Mouse (Mus musculus) kidney, postnatal 25 days (tissue): Measurements from ENCODE around the gene Alpl.

Experiments
- DNase-seq, 2 experiments: peaks; one replicate each; pipeline ENCODE4 v3.0.0; 2021; ENCODE audit warnings: mixed read lengths in 2 of 2

Gene Alpl

DNA sequence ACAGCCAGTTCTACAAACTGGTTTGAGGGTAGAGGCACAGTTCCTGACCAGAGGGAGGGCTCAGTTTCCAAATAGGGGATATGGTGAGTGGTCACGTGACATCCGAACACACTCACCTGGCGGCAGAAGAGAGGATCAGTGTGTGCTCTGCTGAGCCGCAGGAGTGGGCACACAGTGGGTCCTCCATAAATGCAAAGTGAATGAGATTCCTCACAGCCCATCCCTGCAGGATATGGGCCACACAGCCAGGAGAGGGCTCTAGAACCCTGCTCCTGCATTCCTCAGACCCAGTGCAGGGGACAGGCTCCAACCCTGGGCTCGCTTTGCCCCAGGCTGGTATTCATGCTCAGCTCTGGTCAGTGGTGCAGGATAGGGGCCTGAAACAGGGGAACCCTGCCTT lies 62.7 kb downstream of the Alpl start:
- no peak for DNase-seq

DNA sequence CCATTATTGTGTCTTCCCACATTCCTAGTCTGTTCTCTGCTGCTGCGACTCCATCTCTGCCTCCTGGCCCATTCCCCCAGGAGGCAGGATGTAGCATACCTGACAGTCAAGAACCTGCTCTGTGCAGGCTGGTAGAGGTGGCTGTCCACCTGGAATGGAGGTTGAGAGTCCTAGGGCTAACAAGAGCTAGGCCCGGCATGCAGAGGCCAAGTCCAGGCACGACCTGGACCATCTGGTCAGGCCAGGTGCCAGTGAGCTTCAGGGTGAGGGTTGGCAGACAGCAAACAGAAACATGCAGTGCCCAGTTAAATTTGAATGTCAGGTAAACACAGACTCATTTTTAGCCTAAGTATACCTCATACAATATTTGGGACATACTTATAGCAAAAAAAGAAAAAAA lies 63.2 kb downstream of the Alpl start:
- DNase-seq = no peak

- DNase-seq = no peak
Observed at GRCm38 (mm10) chr4:137732361-137732760, 63.8 kb downstream of the Alpl start.

DNA sequence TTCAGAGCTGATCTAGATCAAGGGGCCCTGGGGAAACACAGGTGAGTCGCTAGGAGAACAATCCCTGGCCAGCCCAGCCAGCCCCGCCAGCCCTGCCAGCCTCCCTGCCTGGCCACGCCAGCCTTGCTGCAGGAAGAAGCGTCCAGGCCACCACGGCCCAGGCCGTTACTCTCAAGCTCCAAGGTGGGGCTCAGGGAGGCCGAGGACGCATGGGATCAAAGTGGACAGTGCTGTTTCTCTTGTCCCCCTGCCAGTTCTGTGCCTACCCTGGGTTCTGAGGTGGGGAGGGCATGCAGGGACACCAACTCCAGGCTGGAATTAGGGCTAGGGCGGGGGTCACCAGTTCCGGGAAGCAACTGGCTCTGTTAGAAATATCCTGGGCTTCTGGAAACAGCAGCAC lies 64.3 kb downstream of the Alpl start:
- no peak for DNase-seq

GRCm38 (mm10) chr4:137730757-137731156 lies 65.4 kb downstream of the Alpl start:
- DNase-seq = no peak

DNA sequence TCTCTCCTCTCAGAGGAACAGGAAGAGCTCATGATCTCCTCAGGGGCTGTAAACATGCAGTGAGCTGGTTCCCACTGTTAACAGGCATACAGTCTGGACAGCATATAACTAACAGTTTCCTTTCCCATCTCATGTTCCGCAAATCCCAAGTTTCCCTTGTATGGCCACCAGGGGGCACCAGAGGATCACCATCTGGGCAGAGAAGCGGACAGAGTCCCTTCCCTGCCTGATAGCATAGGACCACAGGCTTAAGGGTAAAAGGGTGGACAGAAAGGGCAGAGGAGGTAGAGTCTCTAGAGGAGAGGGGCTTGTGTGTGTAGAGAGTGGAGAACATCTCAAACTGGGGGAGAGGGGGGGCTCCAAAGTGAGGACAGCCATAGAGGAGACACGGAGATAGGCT lies 66.0 kb downstream of the Alpl start:
- DNase-seq = peak; percentile 87 to 91

DNA sequence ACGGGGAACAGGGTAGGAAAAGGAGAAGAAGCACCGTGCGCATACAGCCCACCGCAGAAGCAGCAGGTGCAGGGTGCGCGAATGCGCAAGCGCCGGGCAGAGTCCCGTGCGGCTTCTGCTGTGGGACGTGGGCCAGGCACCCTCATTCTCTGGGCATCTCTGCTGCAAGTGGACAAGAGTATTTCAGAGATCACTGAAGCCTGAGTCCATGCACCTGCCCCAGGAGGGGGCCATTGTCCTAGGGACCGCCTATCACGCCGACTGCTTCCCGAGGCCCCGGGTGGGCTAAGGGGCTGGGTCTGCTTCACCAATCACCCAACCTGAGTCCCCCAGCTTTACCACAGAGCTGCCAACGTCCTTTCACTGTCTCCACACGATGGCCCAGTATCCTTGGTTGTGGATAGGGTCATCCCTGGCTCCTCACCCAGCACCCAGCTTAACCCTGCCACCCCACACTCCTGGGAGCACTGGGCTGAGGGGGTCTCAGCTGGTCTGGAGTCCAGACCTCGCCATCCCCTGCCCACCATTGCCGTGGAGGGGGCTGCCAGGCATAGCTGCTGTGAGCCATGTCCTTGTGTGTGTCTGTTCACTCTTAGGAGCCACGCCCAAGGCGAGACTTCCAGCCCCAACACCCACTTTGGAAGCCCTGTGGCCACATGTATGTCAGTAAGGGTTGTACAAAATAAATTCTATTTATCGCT lies 66.9 kb downstream of the Alpl start:
- no peak for DNase-seq

DNA sequence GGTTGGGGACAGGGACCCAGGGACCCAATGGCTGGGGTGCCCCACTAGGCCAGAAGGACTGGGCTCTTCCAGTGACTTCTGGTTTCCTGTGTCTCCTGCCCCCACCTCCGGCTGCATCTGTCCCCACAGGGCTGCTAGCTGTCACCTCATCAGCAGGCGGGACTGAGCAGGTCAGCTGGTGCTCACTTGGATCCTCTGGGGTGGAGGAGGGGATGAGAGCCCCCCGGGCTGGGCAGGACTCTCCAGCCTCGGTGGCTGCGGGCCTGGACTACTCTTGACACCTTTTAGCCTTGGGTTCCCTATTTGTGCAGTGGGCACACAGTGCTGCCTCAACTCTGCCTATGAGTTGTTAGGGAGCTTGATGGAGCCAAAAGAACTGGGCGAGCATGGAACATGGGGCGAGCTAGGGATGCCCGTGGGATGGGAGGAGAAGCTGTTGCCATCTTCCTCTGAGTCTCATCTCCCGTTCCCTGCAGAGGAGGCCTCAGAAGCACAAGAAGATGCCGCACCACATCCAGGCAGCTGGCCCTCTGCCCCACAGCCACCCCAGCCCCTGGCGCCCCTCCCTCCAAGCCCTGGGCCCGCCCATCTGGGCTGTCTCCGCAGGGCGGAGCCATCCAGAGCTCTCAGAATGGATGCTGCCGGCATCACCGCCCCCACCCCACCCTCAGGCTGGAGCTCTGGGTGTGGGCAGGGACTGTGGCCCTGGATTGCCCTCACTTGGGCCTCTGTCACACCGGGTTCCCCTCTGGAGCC lies 67.6 kb downstream of the Alpl start:
- DNase-seq = no peak

GRCm38 (mm10) chr4:137727506-137728187 lies 68.5 kb downstream of the Alpl start:
- peak; percentile 75 to 88 for DNase-seq

GRCm38 (mm10) chr4:137726739-137727505 lies 69.3 kb downstream of the Alpl start:
- no peak for DNase-seq

DNA sequence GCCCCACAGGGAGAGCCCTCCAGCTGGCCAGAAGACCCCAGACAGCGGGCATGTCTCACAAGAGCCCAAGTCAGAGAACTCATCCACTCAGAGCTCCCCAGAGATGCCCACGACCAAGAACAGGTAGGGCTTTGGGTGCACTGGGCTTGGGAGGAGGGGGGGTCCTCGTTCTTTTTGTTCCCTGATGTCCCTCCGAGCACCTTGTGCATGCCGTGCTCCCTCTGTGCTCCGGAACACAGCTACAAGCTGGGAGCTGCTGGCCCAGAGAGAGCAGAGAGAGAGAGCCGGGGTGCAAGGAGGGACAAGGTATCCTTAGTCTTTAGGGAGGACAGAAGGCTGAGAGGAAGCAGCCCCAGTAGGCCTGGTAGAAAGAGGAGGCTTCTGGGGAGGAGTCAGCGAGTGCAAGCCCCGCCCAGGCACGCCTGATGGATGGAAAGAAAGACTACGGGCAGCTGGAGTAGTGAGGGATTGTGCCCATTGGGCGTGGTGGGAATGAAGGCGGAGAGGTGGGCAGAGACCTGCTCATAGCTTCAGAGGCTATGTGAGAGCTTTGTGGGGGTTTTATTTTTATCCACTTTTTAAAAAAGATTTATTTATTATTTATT lies 70.5 kb downstream of the Alpl start:
- no peak for DNase-seq

DNA sequence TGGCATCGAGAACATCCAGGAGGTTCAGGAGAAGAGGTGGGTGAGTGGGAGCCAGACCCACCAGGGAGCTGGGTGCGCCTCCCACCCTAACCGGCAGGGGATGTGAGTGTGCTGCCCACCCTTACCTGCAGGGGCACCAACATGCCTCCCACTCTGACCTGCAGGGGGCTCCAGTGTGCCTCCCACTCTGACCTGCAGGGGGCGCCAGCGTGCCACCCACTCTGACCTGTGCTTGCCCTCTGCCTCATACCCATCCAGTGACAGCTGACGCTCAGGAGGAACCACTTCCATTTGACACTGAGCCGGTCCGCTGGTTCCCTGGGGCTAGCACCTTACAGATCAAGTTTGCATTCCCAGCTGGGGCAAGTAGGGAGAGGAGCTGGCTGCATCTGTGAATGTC lies 71.4 kb downstream of the Alpl start:
- DNase-seq = peak; percentile 72 to 75

- DNase-seq = peak; percentile 73 to 88
Observed at GRCm38 (mm10) chr4:137724212-137724611, 72.0 kb downstream of the Alpl start.

- DNase-seq = no peak
Observed at GRCm38 (mm10) chr4:137723527-137723926, 72.7 kb downstream of the Alpl start.

- DNase-seq = peak; percentile 77 to 82
Observed at GRCm38 (mm10) chr4:137722692-137723427, 73.3 kb downstream of the Alpl start.

- no peak for DNase-seq
Observed at GRCm38 (mm10) chr4:137722230-137722629, 74.0 kb downstream of the Alpl start.

DNA sequence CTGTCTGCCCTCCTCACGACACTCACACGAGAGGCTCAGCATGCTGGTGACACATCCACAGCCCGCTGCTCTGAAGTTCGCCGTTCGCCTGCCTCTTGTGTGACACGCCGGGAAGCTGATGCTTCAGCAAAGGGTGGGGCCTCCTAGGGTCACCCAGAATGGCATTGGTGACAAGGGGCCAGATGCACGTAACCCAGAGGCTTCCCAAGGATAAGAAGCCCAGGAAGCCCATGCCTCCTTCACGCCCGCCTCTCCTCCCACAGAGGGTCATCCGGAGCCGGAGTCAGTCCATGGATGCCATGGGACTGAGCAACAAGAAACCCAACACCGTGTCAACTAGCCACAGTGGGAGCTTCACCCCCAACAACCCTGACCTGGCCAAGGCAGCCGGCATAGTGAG lies 74.6 kb downstream of the Alpl start:
- DNase-seq = no peak

- no peak for DNase-seq
Observed at GRCm38 (mm10) chr4:137719378-137720077, 76.7 kb downstream of the Alpl start.

- DNase-seq = no peak
Observed at GRCm38 (mm10) chr4:137717671-137718070, 78.5 kb downstream of the Alpl start.

- DNase-seq = no peak
Observed at GRCm38 (mm10) chr4:137717005-137717404, 79.2 kb downstream of the Alpl start.

GRCm38 (mm10) chr4:137714020-137714624 lies 82.1 kb downstream of the Alpl start:
- DNase-seq = no peak
